Mouse (Mus musculus) hindbrain, embryonic 14.5 days (tissue): ENCODE data around the gene Igdcc4. TPM values are rescaled to one million over a fixed set of nuclear protein-coding genes. Genes with fewer than 3 reads are reported as not detected.
"Not testable (repeated sequence)": the region's sequence is repeated elsewhere in the genome, so short reads cannot be mapped to it uniquely, and the experiment has no call there.

ENCODE experiments used
- ATAC-seq: fragments of 200-750 bp; cut with Nextera tagmentation; 2 replicates; pipeline ENCODE4 v1.8.0; 2017; ENCODE audit warnings: moderate number of reproducible peaks, mild to moderate bottlenecking, moderate TSS enrichment, moderate library complexity; ENCODE audit not compliant: low FRiP score
- DNase-seq: peaks from one replicate; pipeline ENCODE4 v3.0.0-alpha.2; 2015; ENCODE audit warnings: low spot score
- H3K27ac ChIP-seq: fragments of 300-500 bp; sonication (generic); 2 replicates; pipeline ENCODE4 v1.5.1; 2014; ENCODE audit warnings: mild to moderate bottlenecking, moderate library complexity
- H3K27me3 ChIP-seq: fragments of 300-500 bp; sonication (generic); 2 replicates; pipeline ENCODE4 v1.6.1; 2014; ENCODE audit warnings: mild to moderate bottlenecking, low read length, mixed read lengths; ENCODE audit not compliant: control insufficient read depth, insufficient read depth
- H3K36me3 ChIP-seq: fragments of 300-500 bp; sonication (generic); replicated peaks from 2 replicates; pipeline ENCODE4 v1.6.1; 2014; ENCODE audit not compliant: control insufficient read depth, insufficient read depth
- H3K4me1 ChIP-seq: fragments of 300-500 bp; sonication (generic); replicated peaks from 2 replicates; pipeline ENCODE4 v1.6.1; 2014; ENCODE audit warnings: antibody characterized with exemption, low read length, mixed read lengths; ENCODE audit not compliant: control insufficient read depth, insufficient read depth
- H3K4me2 ChIP-seq: fragments of 300-500 bp; sonication (generic); replicated peaks from 2 replicates; pipeline ENCODE4 v1.6.1; 2014; ENCODE audit warnings: mild to moderate bottlenecking, moderate library complexity
- H3K4me3 ChIP-seq: fragments of 300-500 bp; sonication (generic); replicated peaks from 2 replicates; pipeline ENCODE4 v1.5.1; 2014; ENCODE audit warnings: mild to moderate bottlenecking, low read length
- H3K9ac ChIP-seq: fragments of 300-500 bp; sonication (generic); 2 replicates; pipeline ENCODE4 v1.6.1; 2014
- H3K9me3 ChIP-seq: fragments of 300-500 bp; sonication (generic); 2 replicates; pipeline ENCODE4 v1.6.1; 2016; ENCODE audit warnings: low read length; ENCODE audit not compliant: control insufficient read depth
- WGBS: fragments of 180-500 bp; shearing (Covaris S2); extraction: QIAGEN DNeasy Blood & Tissue Kit; methylation state at CpG from one replicate; pipeline ENCODE4 v1.1.7; 2014; 5-methylcytosine and 5-hydroxymethylcytosine counted together
- polyA plus RNA-seq: library from polyadenylated mRNA; unstranded; fragments of >200 nt; fragmentation: Nextera tagmentation; extraction: Ambion mirVana; gene quantifications from 2 replicates; pipeline ENCODE4 v1.2.1, GENCODE M21; 2014

Igdcc4 gene
- 18.9 and 19.4 TPM in 2 replicates for polyA plus RNA-seq

DNA sequence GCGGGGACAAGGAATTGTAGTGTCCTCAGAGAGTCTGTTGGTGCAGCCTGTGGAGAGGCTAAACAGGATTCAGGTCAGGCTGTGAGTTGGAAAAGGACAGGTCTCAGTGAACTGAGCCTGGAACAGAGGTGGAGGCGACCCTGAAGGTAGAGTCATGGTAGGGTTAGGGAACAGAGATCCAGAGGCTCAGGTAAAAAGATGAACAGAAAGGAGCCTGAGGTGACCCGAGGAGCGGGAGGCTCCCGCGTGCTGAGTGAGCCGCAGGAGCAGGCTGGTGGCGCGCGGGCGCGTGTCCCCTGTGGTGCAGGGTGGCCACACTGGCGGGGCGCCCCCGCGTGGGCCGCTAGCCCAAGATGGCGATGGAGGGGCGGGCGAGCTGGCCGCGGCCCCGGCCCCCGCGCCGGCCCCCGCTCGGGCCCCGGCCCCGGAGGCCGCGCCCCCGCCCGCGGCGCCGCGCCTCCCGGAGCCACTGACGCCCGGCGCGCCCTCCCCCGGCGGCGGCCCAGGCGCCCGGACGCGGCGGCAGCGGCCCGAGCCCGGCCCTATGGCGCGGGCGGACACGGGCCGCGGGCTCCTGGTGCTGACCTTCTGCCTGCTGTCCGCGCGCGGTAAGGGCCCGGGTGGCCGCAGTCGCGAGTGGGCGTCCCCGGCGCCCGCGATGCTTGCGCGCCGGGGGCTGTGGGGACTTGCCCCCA is at the start of gene Igdcc4:
Gene Igdcc4 (plus strand): TSS at position 496 of the 695 bp plus-strand sequence.
- H3K4me1 ChIP-seq = peaks cover 14% of the 10 kb centered on the region
- peak within 1 kb of the TSS; percentile 94 for H3K4me2 ChIP-seq
- H3K36me3 ChIP-seq = no peaks in the 10 kb centered on the region
- no peaks in the 10 kb centered on the region for H3K9me3 ChIP-seq
- ATAC-seq (no peak; the same call in 1 of the 2 replicates), DNase-seq (peak; percentile 45)
- peak within 1 kb of the TSS; percentile 91 for H3K9ac ChIP-seq
- H3K4me3 ChIP-seq = peak within 1 kb of the TSS; percentile 87
- H3K27me3 ChIP-seq = no peaks in the 10 kb centered on the region
- 2% methylated on average over 58 of the region's 76 CpGs for WGBS
- peak within 1 kb of the TSS; percentile 77 for H3K27ac ChIP-seq

- WGBS = 97% methylated on average over 7 of the region's 7 CpGs
- Histone ChIP-seq H3K4me3 (no peak overlapping the region), H3K27me3 (no peaks in the 10 kb centered on the region), H3K27ac (no peak overlapping the region), H3K9me3 (no peaks in the 10 kb centered on the region), H3K9ac (no peak overlapping the region), H3K4me1 (no peaks in the 10 kb centered on the region), H3K4me2 (no peak overlapping the region), H3K36me3 (peaks cover 87% of the 10 kb centered on the region)
- no peak for ATAC-seq
- no peak for DNase-seq
These were observed 37.0 kb upstream of the Igdcc4 start for GRCm38 (mm10) chr9:65064251-65064650.

DNA sequence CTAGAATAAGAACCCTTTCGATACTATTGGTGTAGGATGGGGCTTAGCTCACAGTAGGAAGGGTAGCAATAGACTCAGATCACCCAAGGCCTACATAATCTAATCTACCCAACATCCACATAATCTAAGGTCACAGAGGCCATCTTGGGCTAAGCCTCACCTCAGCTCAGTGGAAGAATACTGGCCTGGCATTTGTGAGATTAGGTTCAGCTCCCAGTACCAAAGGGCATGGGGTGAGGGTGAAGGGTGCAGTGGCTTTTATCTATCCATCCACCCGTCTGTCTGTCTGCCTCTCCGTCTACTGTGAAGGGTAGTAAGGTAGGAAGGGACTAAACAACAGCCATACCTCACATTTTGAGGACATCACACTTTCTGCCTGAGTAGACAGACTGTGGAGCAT is 30.7 kb upstream of the Igdcc4 start:
- Histone ChIP-seq H3K36me3 (peaks cover 86% of the 10 kb centered on the region), H3K4me1 (no peaks in the 10 kb centered on the region), H3K27ac (no peak overlapping the region), H3K4me3 (no peak overlapping the region), H3K27me3 (no peaks in the 10 kb centered on the region), H3K9me3 (no peaks in the 10 kb centered on the region), H3K9ac (no peak overlapping the region), H3K4me2 (no peak overlapping the region)
- DNase-seq (no peak), ATAC-seq (no peak)
- WGBS = 94% methylated on average over 3 of the region's 3 CpGs

DNA sequence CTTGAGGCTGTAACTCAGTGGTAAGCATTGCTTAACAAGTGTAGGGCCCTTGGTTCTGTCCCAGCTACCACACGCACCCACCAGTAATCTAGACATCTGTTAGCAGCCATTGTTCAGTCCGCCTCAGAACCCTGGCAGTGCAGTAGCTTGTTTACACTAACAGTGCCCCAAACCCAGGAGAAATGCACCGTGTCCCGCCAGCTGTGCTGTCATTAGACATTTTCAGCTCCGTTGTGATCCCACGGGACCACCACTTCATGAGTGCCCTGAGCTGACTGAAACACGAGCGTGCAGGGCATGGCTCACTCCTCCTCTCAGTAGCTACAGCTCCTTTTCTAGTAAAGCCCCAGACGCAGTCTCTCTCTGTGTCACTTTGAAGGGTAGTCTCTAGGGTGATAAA is 27.7 kb upstream of the Igdcc4 start:
- H3K4me2 ChIP-seq = no peak overlapping the region
- no peaks in the 10 kb centered on the region for H3K9me3 ChIP-seq
- no peak overlapping the region for H3K9ac ChIP-seq
- H3K36me3 ChIP-seq = peaks cover 88% of the 10 kb centered on the region
- DNase-seq (no peak), ATAC-seq (no peak)
- H3K4me3 ChIP-seq = no peak overlapping the region
- H3K27me3 ChIP-seq = no peaks in the 10 kb centered on the region
- H3K27ac ChIP-seq = no peak overlapping the region
- H3K4me1 ChIP-seq = no peaks in the 10 kb centered on the region
- 53% methylated on average over 9 of the region's 9 CpGs for WGBS

DNA sequence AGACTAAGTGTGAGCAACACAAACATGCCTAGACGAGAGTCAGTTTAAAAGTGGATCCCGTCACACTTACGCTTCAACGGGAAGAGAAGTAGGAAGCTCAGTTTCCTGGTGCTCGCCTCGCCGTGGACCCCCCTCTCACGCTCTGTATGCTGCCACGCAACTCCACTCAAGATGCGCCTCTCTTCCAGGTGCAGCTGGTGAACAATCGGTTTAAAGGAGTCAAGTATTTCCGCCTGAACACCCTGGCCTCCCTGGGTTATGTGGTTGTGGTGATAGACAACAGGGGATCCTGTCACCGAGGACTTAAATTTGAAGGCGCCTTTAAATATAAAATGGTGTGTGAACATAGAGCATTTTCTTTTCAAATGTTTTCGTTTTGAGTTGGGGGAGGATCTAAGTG is 27.0 kb upstream of the Igdcc4 start:
- H3K27me3 ChIP-seq = no peaks in the 10 kb centered on the region
- no peak overlapping the region for H3K4me2 ChIP-seq
- H3K4me1 ChIP-seq = no peaks in the 10 kb centered on the region
- 91% methylated on average over 15 of the region's 15 CpGs for WGBS
- H3K36me3 ChIP-seq = peaks cover 88% of the 10 kb centered on the region
- no peak overlapping the region for H3K27ac ChIP-seq
- no peak overlapping the region for H3K4me3 ChIP-seq
- DNase-seq (no peak), ATAC-seq (no peak)
- H3K9me3 ChIP-seq = no peaks in the 10 kb centered on the region
- no peak overlapping the region for H3K9ac ChIP-seq

- H3K4me3 ChIP-seq = no peak overlapping the region
- WGBS = 89% methylated on average over 6 of the region's 6 CpGs
These were observed 26.3 kb upstream of the Igdcc4 start for GRCm38 (mm10) chr9:65074855-65075493.

GRCm38 (mm10) chr9:65077536-65077935 is 23.8 kb upstream of the Igdcc4 start:
- ATAC-seq = no peak
- DNase-seq = no peak

More at GRCm38 (mm10) chr9:65074855-65075493, 26.3 kb upstream of the Igdcc4 start:
- Histone ChIP-seq H3K36me3 (peaks cover 89% of the 10 kb centered on the region), H3K4me1 (no peaks in the 10 kb centered on the region), H3K27me3 (no peaks in the 10 kb centered on the region), H3K4me2 (no peak overlapping the region), H3K27ac (no peak overlapping the region), H3K9me3 (no peaks in the 10 kb centered on the region), H3K9ac (no peak overlapping the region)
- no peak for DNase-seq
- no peak for ATAC-seq

DNA sequence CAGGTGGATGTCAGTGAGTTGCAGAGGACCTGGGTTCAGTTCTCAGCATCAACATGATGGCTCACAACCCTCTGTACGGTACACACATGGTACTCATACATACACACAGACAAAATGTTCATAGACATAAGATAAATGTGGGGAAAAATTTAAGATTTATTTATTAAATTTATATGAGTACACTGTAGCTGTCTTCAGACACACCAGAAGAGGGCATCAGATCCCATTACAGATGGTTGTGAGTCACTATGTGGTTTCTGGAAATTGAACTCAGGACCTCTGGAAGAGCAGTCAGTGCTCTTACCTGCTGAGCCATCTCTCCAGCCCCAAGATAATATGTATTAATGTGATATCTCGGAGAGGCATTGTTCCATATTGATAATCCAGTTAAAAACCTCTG is 21.1 kb upstream of the Igdcc4 start:
- ATAC-seq = not testable (repeated sequence)
- peaks cover 94% of the 10 kb centered on the region for H3K36me3 ChIP-seq

More at GRCm38 (mm10) chr9:65077536-65077935, 23.8 kb upstream of the Igdcc4 start:
- no peak overlapping the region for H3K4me2 ChIP-seq
- H3K27me3 ChIP-seq = no peaks in the 10 kb centered on the region
- H3K36me3 ChIP-seq = peaks cover 92% of the 10 kb centered on the region
- no peaks in the 10 kb centered on the region for H3K9me3 ChIP-seq
- no peak overlapping the region for H3K4me3 ChIP-seq
- no peak overlapping the region for H3K9ac ChIP-seq
- H3K27ac ChIP-seq = no peak overlapping the region
- H3K4me1 ChIP-seq = no peaks in the 10 kb centered on the region
- 92% methylated on average over 5 of the region's 5 CpGs for WGBS

DNA sequence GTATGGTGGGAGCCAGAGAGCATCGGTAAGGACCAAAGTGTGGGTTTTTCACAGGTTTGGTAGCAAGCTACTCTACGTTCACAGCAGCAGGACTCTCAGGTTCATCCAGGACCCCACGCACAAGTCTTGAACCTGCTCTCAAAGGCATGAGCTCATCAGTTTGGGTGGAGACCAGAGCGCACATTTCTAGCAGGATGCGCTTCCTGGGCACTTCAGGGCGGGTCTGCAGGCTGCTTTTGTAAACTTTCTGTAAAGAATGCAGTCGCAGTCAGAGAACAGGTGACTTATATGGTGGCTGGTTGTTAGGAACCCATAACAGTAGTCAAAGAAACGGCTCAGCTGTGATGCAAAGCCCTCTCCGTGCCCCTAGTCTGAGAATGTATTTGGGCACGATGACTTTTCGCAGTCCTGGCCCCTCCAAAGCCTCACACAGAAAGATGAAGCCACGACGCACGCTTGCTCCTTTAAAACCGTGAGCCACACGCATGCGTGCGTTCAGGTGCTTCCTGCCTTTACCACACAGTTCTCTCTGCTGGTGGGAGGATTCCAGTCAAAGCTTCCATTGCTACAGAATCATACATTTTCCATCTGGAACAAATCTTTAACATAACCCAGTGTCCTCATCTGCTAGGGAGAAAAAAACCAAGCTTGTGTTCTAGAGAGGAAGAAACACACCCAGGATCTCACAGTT is 18.1 kb upstream of the Igdcc4 start:
- WGBS = 94% methylated on average over 18 of the region's 18 CpGs
- no peak for ATAC-seq
- H3K36me3 ChIP-seq = peaks cover 66% of the 10 kb centered on the region

More for the DNA sequence above, 21.1 kb upstream of the Igdcc4 start:
- H3K4me2 ChIP-seq, H3K4me1 ChIP-seq, H3K4me3 ChIP-seq, H3K9me3 ChIP-seq, H3K27me3 ChIP-seq, H3K9ac ChIP-seq, H3K27ac ChIP-seq, DNase-seq: not testable (repeated sequence)
- WGBS = 100% methylated on average over 2 of the region's 2 CpGs

More for the DNA sequence above, 18.1 kb upstream of the Igdcc4 start:
- Histone ChIP-seq H3K9me3 (no peaks in the 10 kb centered on the region), H3K9ac (no peak overlapping the region), H3K4me2 (no peak overlapping the region), H3K27me3 (no peaks in the 10 kb centered on the region), H3K27ac (no peak overlapping the region), H3K4me1 (no peaks in the 10 kb centered on the region), H3K4me3 (no peak overlapping the region)
- no peak for DNase-seq
